Mouse (Mus musculus): ENCODE measurements around the gene Irs1. TPM values are rescaled to one million over a fixed set of nuclear protein-coding genes. Genes with fewer than 3 reads are reported as not detected.
A peak's percentile ranks its signal among the peaks of the same experiment; 100 is the strongest.

The Irs1 gene
- total and polyA plus RNA-seq, 3 experiments = not detected

DNA sequence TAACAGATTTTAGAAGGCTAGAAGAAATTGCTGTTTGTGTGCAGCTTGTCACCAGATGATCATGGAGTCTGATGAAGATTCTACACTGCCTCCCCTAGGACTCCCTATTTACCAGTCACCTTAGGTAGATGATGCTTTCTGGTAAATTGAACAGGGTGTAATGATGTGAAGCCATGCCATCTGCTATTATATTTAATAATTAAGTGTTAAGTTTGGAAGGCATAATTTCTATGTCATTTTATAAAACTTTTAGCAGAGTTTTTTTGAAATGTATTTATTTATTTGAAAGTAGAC lies 38.7 kb upstream of the Irs1 start:
- Histone ChIP-seq H3K4me3 (ENCODE audit: control insufficient read depth in 1 of 2, insufficient read depth in 1 of 2, low read depth in 2 of 2, low read length in 2 of 2) (no peak overlapping the region), H3K9ac (ENCODE audit: control insufficient read depth, low read depth, low read length, poor library complexity, severe bottlenecking) (no peak overlapping the region), H3K79me2 (ENCODE audit: control insufficient read depth, insufficient read depth, low read length, poor library complexity) (peaks cover 2% of the 10 kb centered on the region), H3K36me3 (ENCODE audit: control insufficient read depth in 1 of 2, insufficient read depth in 2 of 2, low read length in 2 of 2) (no peaks in the 10 kb centered on the region), H3K9me3 (replicated peaks; ENCODE audit: insufficient read depth, low read length) (no peaks in the 10 kb centered on the region), H3K27ac (ENCODE audit: control insufficient read depth, low read depth, low read length) (no peak overlapping the region), H3K27me3 (ENCODE audit: control insufficient read depth in 1 of 2, insufficient read depth in 2 of 2, low read length in 2 of 2) (no peaks in the 10 kb centered on the region), H3K4me1 (ENCODE audit: control insufficient read depth in 1 of 2, insufficient read depth in 2 of 2, low read length in 2 of 2) (no peaks in the 10 kb centered on the region)
- no peak for DNase-seq (ENCODE audit: low read depth, low spot score)
- TF ChIP-seq GATA1 (IDR thresholded peaks at IDR 0.05; ENCODE audit: low read depth, low read length) (no peak), ETS1 (IDR thresholded peaks at IDR 0.05; ENCODE audit: low read depth, low read length) (no peak), SMC3 (IDR thresholded peaks at IDR 0.05; ENCODE audit: low read depth, low read length) (no peak), KAT2A (conservative IDR thresholded peaks at IDR 0.05; ENCODE audit: low read depth, low read length) (no peak)

- Histone ChIP-seq H3K27ac (ENCODE audit: control insufficient read depth, low read depth, low read length) (no peak overlapping the region), H3K9me3 (replicated peaks; ENCODE audit: insufficient read depth, low read length) (no peaks in the 10 kb centered on the region), H3K4me1 (ENCODE audit: control insufficient read depth in 1 of 2, insufficient read depth in 2 of 2, low read length in 2 of 2) (no peaks in the 10 kb centered on the region), H3K9ac (ENCODE audit: control insufficient read depth, low read depth, low read length, poor library complexity, severe bottlenecking) (no peak overlapping the region), H3K27me3 (ENCODE audit: control insufficient read depth in 1 of 2, insufficient read depth in 2 of 2, low read length in 2 of 2) (no peaks in the 10 kb centered on the region), H3K36me3 (ENCODE audit: control insufficient read depth in 1 of 2, insufficient read depth in 2 of 2, low read length in 2 of 2) (no peaks in the 10 kb centered on the region), H3K4me3 (ENCODE audit: control insufficient read depth in 1 of 2, insufficient read depth in 1 of 2, low read depth in 2 of 2, low read length in 2 of 2) (no peak overlapping the region), H3K79me2 (ENCODE audit: control insufficient read depth, insufficient read depth, low read length, poor library complexity) (peaks cover 2% of the 10 kb centered on the region)
- no peak for DNase-seq (ENCODE audit: low read depth, low spot score)
- peak; percentile 66 for TF ChIP-seq ZNF384 (IDR thresholded peaks at IDR 0.05; ENCODE audit: low read depth, low read length)
- no peak for TF ChIP-seq GABPA (IDR thresholded peaks at IDR 0.05; ENCODE audit: low read depth, low read length)
- TF ChIP-seq SMC3 (IDR thresholded peaks at IDR 0.05; ENCODE audit: low read depth, low read length) = no peak
Observed at GRCm38 (mm10) chr1:82329237-82329953, 38.2 kb upstream of the Irs1 start.

- Histone ChIP-seq H3K79me2 (ENCODE audit: control insufficient read depth, insufficient read depth, low read length, poor library complexity) (peaks cover 2% of the 10 kb centered on the region), H3K9ac (ENCODE audit: control insufficient read depth, low read depth, low read length, poor library complexity, severe bottlenecking) (no peak overlapping the region), H3K36me3 (ENCODE audit: control insufficient read depth in 1 of 2, insufficient read depth in 2 of 2, low read length in 2 of 2) (no peaks in the 10 kb centered on the region), H3K9me3 (replicated peaks; ENCODE audit: insufficient read depth, low read length) (no peaks in the 10 kb centered on the region), H3K27me3 (ENCODE audit: control insufficient read depth in 1 of 2, insufficient read depth in 2 of 2, low read length in 2 of 2) (no peaks in the 10 kb centered on the region), H3K27ac (ENCODE audit: control insufficient read depth, low read depth, low read length) (no peak overlapping the region), H3K4me3 (ENCODE audit: control insufficient read depth in 1 of 2, insufficient read depth in 1 of 2, low read depth in 2 of 2, low read length in 2 of 2) (no peak overlapping the region), H3K4me1 (ENCODE audit: control insufficient read depth in 1 of 2, insufficient read depth in 2 of 2, low read length in 2 of 2) (no peaks in the 10 kb centered on the region)
- 0 out of 2 replicates have a peak, but pooled peaks have one; percentile 26 for TF ChIP-seq MXI1 (IDR thresholded peaks at IDR 0.05; ENCODE audit: low read depth, low read length)
- no peak for TF ChIP-seq BHLHE40 (IDR thresholded peaks at IDR 0.05; ENCODE audit: borderline replicate concordance, low read depth, low read length)
- peak; percentile 13 for DNase-seq (ENCODE audit: low read depth, low spot score)
Observed at GRCm38 (mm10) chr1:82328033-82328775, 37.0 kb upstream of the Irs1 start.

Data from MEL (cell line).